In genomic region chr7:81356360-81356759, GRCm38 (mm10) we compare ENCODE assay signal across 28 mouse cellular contexts.
"Had no signal": no experiment of that assay in that cellular context is flagged by ENCODE, and none has a peak within 500 bp of the region (broad histone marks: within the 10 kb centered on the region; RNA-seq: fewer than 3 reads in every experiment).

No protein-coding gene starts in this region.

- H3K4me1 ChIP-seq: heart, embryonic 10.5 days; heart, embryonic 13.5 days; heart, embryonic 15.5 days; hindbrain, embryonic 12.5 days; intestine, embryonic 15.5 days; liver, embryonic 13.5 days; liver, embryonic 15.5 days had no signal

- H3K9me3 ChIP-seq: heart, embryonic 10.5 days; heart, embryonic 13.5 days; heart, embryonic 15.5 days; hindbrain, embryonic 12.5 days; intestine, embryonic 15.5 days; limb, embryonic 12.5 days; liver, embryonic 13.5 days; liver, embryonic 15.5 days had no signal

- H3K9ac ChIP-seq: forebrain, postnatal 0 days; heart, embryonic 13.5 days; heart, embryonic 15.5 days; hindbrain, embryonic 12.5 days; hindbrain, embryonic 14.5 days; intestine, embryonic 15.5 days; limb, embryonic 12.5 days; liver, embryonic 13.5 days; liver, embryonic 15.5 days had no signal

- H3K36me3 ChIP-seq: heart, embryonic 10.5 days; heart, embryonic 13.5 days; heart, embryonic 15.5 days; hindbrain, embryonic 12.5 days; intestine, embryonic 15.5 days; limb, embryonic 12.5 days; liver, embryonic 13.5 days; liver, embryonic 15.5 days had no signal

- DNase-seq: forebrain, postnatal 0 days; gastrocnemius, postnatal 10 days; gastrocnemius, postnatal 25 days; heart, adult 18-20 months; heart, postnatal 14 days; heart, postnatal 36 days; kidney, adult 18-20 months; kidney, adult 8-10 months; kidney, postnatal 14 days; kidney, postnatal 36 days; layer of hippocampus, adult 9-11 months; layer of hippocampus, postnatal 36 days; left cerebral cortex, postnatal 4 days; liver; liver, embryonic 13.5 days had no signal

- ATAC-seq: forebrain, postnatal 0 days; hindbrain, embryonic 16.5 days; inflammation-experienced regulatory T-cells, adult 6 months; intestine, embryonic 15.5 days; intestine, postnatal 0 days had no signal

- H3K4me2 ChIP-seq: heart, embryonic 13.5 days; heart, embryonic 15.5 days; hindbrain, embryonic 12.5 days; hindbrain, embryonic 14.5 days; intestine, embryonic 15.5 days; limb, embryonic 12.5 days; liver, embryonic 11.5 days; liver, embryonic 13.5 days; liver, embryonic 15.5 days had no signal

- H3K27ac ChIP-seq: heart, embryonic 10.5 days; heart, embryonic 13.5 days; heart, embryonic 15.5 days; hindbrain, embryonic 12.5 days; hindbrain, embryonic 14.5 days; intestine, embryonic 15.5 days; kidney, postnatal 0 days; limb, embryonic 12.5 days; liver, embryonic 13.5 days; liver, embryonic 15.5 days had no signal

- H3K4me3 ChIP-seq: heart, embryonic 10.5 days; heart, embryonic 13.5 days; heart, embryonic 15.5 days; hindbrain, embryonic 12.5 days; intestine, embryonic 15.5 days; limb, embryonic 12.5 days; liver, embryonic 13.5 days; liver, embryonic 15.5 days had no signal

- H3K27me3 ChIP-seq: hindbrain, embryonic 12.5 days; intestine, embryonic 15.5 days; limb, embryonic 12.5 days had no signal
